Mouse (Mus musculus) adrenal gland, postnatal 4 days (tissue): ENCODE data around the gene Eif2s3y. TPM values are rescaled to one million over a fixed set of nuclear protein-coding genes. Genes with fewer than 3 reads are reported as not detected.
A peak's percentile ranks its signal among the peaks of the same experiment; 100 is the strongest.

Source experiments
- DNase-seq, 2 experiments: peaks; one replicate each; pipeline ENCODE4 v3.0.0; 2021 to 2022; ENCODE audit warnings: low spot score in 2 of 2, mixed read lengths in 2 of 2
- long read RNA-seq, 2 experiments: library from polyadenylated mRNA; stranded (forward); transcript quantifications; one replicate each; pipeline ENCODE4 v2.0.0; 2021
- microRNA-seq: library from miRNA; unstranded; fragments of <30 nt; microRNA quantifications from one replicate; pipeline ENCODE4 v1.2.0, GENCODE M21; 2021
- total RNA-seq, 2 experiments: library from RNA; stranded (reverse); gene quantifications; 2 replicates each; pipeline ENCODE4 v1.2.3; 2021

Eif2s3y gene
- total RNA-seq: 100 to 1,000 TPM in 1 of 2 experiments, not detected in 1; 109 TPM
- long read RNA-seq, experiment 1, transcript Eif2s3y-201 (12 exons, 1,836 nt): major isoform, 36 of 63 reads
- long read RNA-seq, experiment 1, partial matches to known transcripts: 2 of 63 reads
- long read RNA-seq, experiment 1, other reads (novel, unspliced or antisense): 22 of 63 reads
- long read RNA-seq, experiment 2: 0 reads

DNA sequence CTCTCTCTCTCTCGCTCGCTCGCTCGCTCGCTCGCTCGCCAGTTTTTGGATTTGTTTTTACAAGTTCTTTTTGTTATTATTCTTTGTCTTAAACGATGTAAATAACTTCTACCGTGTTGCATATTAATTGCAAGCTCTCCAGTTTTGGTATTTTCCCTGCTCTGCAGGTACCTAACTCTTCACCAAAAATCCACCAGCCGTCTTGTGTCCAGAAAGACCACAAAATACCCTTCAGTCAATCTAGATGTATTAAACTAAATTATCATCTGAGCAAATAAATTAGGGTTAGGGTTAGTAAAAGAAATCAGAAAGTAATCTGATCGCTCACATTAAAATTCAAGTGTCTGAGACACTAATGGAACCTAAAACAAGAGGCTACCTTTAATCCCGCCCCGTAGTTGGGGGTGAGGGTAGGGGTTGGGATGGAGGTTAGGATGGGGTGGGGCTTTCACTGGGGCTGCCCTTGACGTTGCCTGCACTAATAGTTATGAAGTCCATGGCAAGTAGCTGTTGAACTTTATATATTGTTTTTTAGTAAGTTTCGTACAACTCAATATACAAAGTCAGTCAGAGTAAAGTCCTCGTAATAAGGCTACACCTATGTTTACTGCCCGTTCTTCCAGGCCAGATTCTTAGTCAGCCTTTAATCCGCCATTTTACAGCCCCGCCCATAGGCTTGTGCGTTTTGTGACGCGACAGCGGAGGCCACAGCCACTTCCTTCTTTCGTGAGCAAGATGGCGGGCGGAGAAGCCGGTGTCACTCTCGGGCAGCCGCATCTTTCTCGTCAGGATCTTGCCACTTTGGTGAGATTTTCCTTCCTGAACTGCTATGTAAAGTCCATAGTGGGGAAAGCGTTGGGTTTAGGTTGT is at the start of gene Eif2s3y:
Gene Eif2s3y, plus strand, starts transcription at position 662 of the 870 bp plus-strand sequence.
- DNase-seq: peak in 1 of 2 experiments; percentile 44

Small RNA genes lying within 50 kb of the gene (microRNA-seq; reads per million reads assigned to microRNA genes)
- gene Gm47281: not detected

Other genes starting within 250 kb of the Eif2s3y start
- not detected for gene Zfy1, start 213.1 kb upstream of the Eif2s3y start, total RNA-seq
- gene Uba1y, start 191.9 kb upstream of the Eif2s3y start, total RNA-seq: not detected
- gene Kdm5d, start 112.8 kb upstream of the Eif2s3y start, total RNA-seq: 10 to 100 TPM in 1 of 2 experiments, not detected in 1; 27.5 TPM
- gene Uty, start 235.2 kb downstream of the Eif2s3y start, total RNA-seq: 10 to 100 TPM in 1 of 2 experiments, not detected in 1; 43.4 TPM